ENCODE assay signal across 8 mouse cellular contexts in genomic region chr17:87612796-87613195, GRCm38 (mm10). TPM values are rescaled to one million over a fixed set of nuclear protein-coding genes. Genes with fewer than 3 reads are reported as not detected.
DNase-seq lines count a peak whose midpoint lies in the region; ATAC-seq lines count a peak whose summit lies in the region.

No protein-coding gene starts in this region.

- no peak for DNase-seq in heart, adult 11 months
- DNase-seq in MN1 (ENCODE audit: low spot score) = peak; percentile 49
- DNase-seq in forebrain, embryonic 14.5 days (ENCODE audit: low spot score) = no peak
- DNase-seq in adrenal gland, postnatal 10 days = no peak

- H3K4me1 ChIP-seq in heart, embryonic 12.5 days (replicated peaks) = 0 out of 2 replicates have a peak, but pooled peaks cover 3% of the 10 kb centered on the region
- H3K4me1 ChIP-seq in forebrain, embryonic 14.5 days (ENCODE audit: control insufficient read depth, insufficient read depth, low read length) = peaks cover 4% of the 10 kb centered on the region; the same call in 1 of the 2 replicates
- H3K4me1 ChIP-seq in limb, embryonic 12.5 days (replicated peaks) = peaks cover 12% of the 10 kb centered on the region
- H3K4me1 ChIP-seq in neural tube, embryonic 15.5 days = peaks cover 33% of the 10 kb centered on the region

- no peaks in the 10 kb centered on the region for H3K9me3 ChIP-seq in heart, embryonic 12.5 days (replicated peaks)
- no peaks in the 10 kb centered on the region for H3K9me3 ChIP-seq in forebrain, embryonic 14.5 days (replicated peaks; ENCODE audit: control insufficient read depth, low read length)
- no peaks in the 10 kb centered on the region for H3K9me3 ChIP-seq in limb, embryonic 12.5 days
- H3K9me3 ChIP-seq in neural tube, embryonic 15.5 days (replicated peaks) = no peaks in the 10 kb centered on the region

- H3K27ac ChIP-seq in heart, embryonic 12.5 days (ENCODE audit: poor library complexity, severe bottlenecking) = peak overlapping the region; percentile 90
- H3K27ac ChIP-seq in forebrain, embryonic 14.5 days (ENCODE audit: low read depth, low read length) = peak overlapping the region; percentile 99
- H3K27ac ChIP-seq in limb, embryonic 12.5 days = peak overlapping the region; percentile 98
- peak overlapping the region; percentile 98 for H3K27ac ChIP-seq in neural tube, embryonic 15.5 days (replicated peaks)

- ATAC-seq in heart, embryonic 12.5 days (ENCODE audit: insufficient number of reproducible peaks, low FRiP score) = no peak; the same call in 1 of the 2 replicates
- ATAC-seq in forebrain, embryonic 14.5 days = peak; percentile 33
- no peak for ATAC-seq in limb, embryonic 12.5 days (ENCODE audit: insufficient number of reproducible peaks, insufficient read depth, low FRiP score, low TSS enrichment, low read depth)
- peak; percentile 25; the same call in 1 of the 2 replicates for ATAC-seq in neural tube, embryonic 15.5 days (ENCODE audit: low FRiP score)
- ATAC-seq in monocyte, adult 5-6 weeks (replicated peaks; ENCODE audit: insufficient number of reproducible peaks, low FRiP score, low TSS enrichment, poor library complexity, severe bottlenecking) = no peak

- peak overlapping the region; percentile 45 for H3K4me3 ChIP-seq in heart, embryonic 12.5 days
- peak overlapping the region; percentile 34 for H3K4me3 ChIP-seq in forebrain, embryonic 14.5 days (ENCODE audit: low read depth, low read length)
- H3K4me3 ChIP-seq in limb, embryonic 12.5 days (replicated peaks) = peak overlapping the region; percentile 37
- H3K4me3 ChIP-seq in neural tube, embryonic 15.5 days (replicated peaks) = peak overlapping the region; percentile 42

- no peaks in the 10 kb centered on the region for H3K27me3 ChIP-seq in heart, embryonic 12.5 days (replicated peaks)
- H3K27me3 ChIP-seq in forebrain, embryonic 14.5 days (replicated peaks; ENCODE audit: control insufficient read depth, insufficient read depth, low read length) = no peaks in the 10 kb centered on the region
- H3K27me3 ChIP-seq in limb, embryonic 12.5 days = 0 out of 2 replicates have a peak, but pooled peaks cover 4% of the 10 kb centered on the region
- no peaks in the 10 kb centered on the region for H3K27me3 ChIP-seq in neural tube, embryonic 15.5 days (replicated peaks)

- peak overlapping the region; percentile 73 for H3K4me2 ChIP-seq in heart, embryonic 12.5 days
- peak overlapping the region; percentile 71 for H3K4me2 ChIP-seq in forebrain, embryonic 14.5 days (ENCODE audit: low read length)
- peak overlapping the region; percentile 63 for H3K4me2 ChIP-seq in limb, embryonic 12.5 days
- peak overlapping the region; percentile 72 for H3K4me2 ChIP-seq in neural tube, embryonic 15.5 days

- no peaks in the 10 kb centered on the region for H3K36me3 ChIP-seq in heart, embryonic 12.5 days
- H3K36me3 ChIP-seq in forebrain, embryonic 14.5 days (ENCODE audit: control insufficient read depth, insufficient read depth, low read length) = no peaks in the 10 kb centered on the region
- H3K36me3 ChIP-seq in limb, embryonic 12.5 days = no peaks in the 10 kb centered on the region
- H3K36me3 ChIP-seq in neural tube, embryonic 15.5 days = no peaks in the 10 kb centered on the region

- peak overlapping the region; percentile 79 for H3K9ac ChIP-seq in heart, embryonic 12.5 days
- H3K9ac ChIP-seq in forebrain, embryonic 14.5 days (ENCODE audit: low read length) = peak overlapping the region; percentile 87
- peak overlapping the region; percentile 68 for H3K9ac ChIP-seq in limb, embryonic 12.5 days (replicated peaks)
- peak overlapping the region; percentile 66 for H3K9ac ChIP-seq in neural tube, embryonic 15.5 days (replicated peaks)

- WGBS in heart, embryonic 12.5 days = 19% methylated on average over 18 of the region's 18 CpGs
- WGBS in forebrain, embryonic 14.5 days = 21% methylated on average over 18 of the region's 18 CpGs
- 38% methylated on average over 18 of the region's 18 CpGs for WGBS in limb, embryonic 12.5 days
- WGBS in neural tube, embryonic 15.5 days = 18% methylated on average over 18 of the region's 18 CpGs

RNA-seq across cellular contexts. Expression of gene Epcam, which starts 23.0 kb away (rescaled TPM):
- 2.9 and 3.9 TPM in 2 replicates for polyA plus RNA-seq in heart, embryonic 12.5 days (2016; fragmentation: Nextera tagmentation; extraction: Ambion mirVana)
- 2.5 and 3.1 TPM in 2 replicates for polyA plus RNA-seq in forebrain, embryonic 14.5 days (2014; fragmentation: Nextera tagmentation; extraction: Ambion mirVana)
- 53.0 and 58.6 TPM in 2 replicates for polyA plus RNA-seq in limb, embryonic 12.5 days (2016; fragmentation: Nextera tagmentation; extraction: Ambion mirVana)
- polyA plus RNA-seq in neural tube, embryonic 15.5 days (2015; fragmentation: Nextera tagmentation; extraction: Ambion mirVana) = 3.4 and 89.9 TPM in 2 replicates
- total RNA-seq in monocyte, adult 5-6 weeks (2017) = 0.19 to 2.6 TPM (median 1.8 TPM) in 3 replicates
- total RNA-seq in adrenal gland, postnatal 10 days (2021) = 1 to 10 TPM in 1 of 2 experiments, under 1 TPM in 1; 0.45 to 1.2 TPM

RNA-seq across cellular contexts. Expression of gene Msh2, which starts 59.3 kb away (rescaled TPM):
- 49.0 and 51.6 TPM in 2 replicates for polyA plus RNA-seq in heart, embryonic 12.5 days (2016; fragmentation: Nextera tagmentation; extraction: Ambion mirVana)
- 52.3 and 54.2 TPM in 2 replicates for polyA plus RNA-seq in forebrain, embryonic 14.5 days (2014; fragmentation: Nextera tagmentation; extraction: Ambion mirVana)
- 119 and 131 TPM in 2 replicates for polyA plus RNA-seq in limb, embryonic 12.5 days (2016; fragmentation: Nextera tagmentation; extraction: Ambion mirVana)
- polyA plus RNA-seq in neural tube, embryonic 15.5 days (2015; fragmentation: Nextera tagmentation; extraction: Ambion mirVana) = 57.5 and 67.6 TPM in 2 replicates
- 23.8 to 67.9 TPM (median 47.0 TPM) in 3 replicates for total RNA-seq in monocyte, adult 5-6 weeks (2017)
- 10 to 100 TPM; 24.2 to 33.2 TPM for total RNA-seq in adrenal gland, postnatal 10 days (2021)

Comparison
In these comparisons a context has a peak if more than half of its experiments do, and no peak if none do; other contexts are left out.
1. ATAC-seq: peak in forebrain, embryonic 14.5 days (single experiment) and neural tube, embryonic 15.5 days (single experiment); none in heart, embryonic 12.5 days (single experiment), limb, embryonic 12.5 days (single experiment) and monocyte, adult 5-6 weeks (single experiment).
2. Peak in every context shown above with its lines, with median percentiles within 50 percentile points of each other: H3K27ac ChIP-seq, H3K4me2 ChIP-seq, H3K4me3 ChIP-seq and H3K9ac ChIP-seq.